Mouse (Mus musculus) small intestine, adult 2 months (tissue): Measurements from ENCODE around the gene Gstp1.

Source experiments
- CTCF ChIP-seq: fragments of 200-500 bp; IDR thresholded peaks from 2 replicates; pipeline ENCODE4 v1.5.1; 2012; ENCODE audit warnings: low read depth, mild to moderate bottlenecking, control low read depth, inconsistent platforms, low read length, moderate library complexity, mixed read lengths; ENCODE audit not compliant: insufficient replicate concordance, insufficient read length; ENCODE audit errors: extremely low read depth
- POLR2A ChIP-seq: fragments of 200-500 bp; IDR thresholded peaks from 2 replicates; pipeline ENCODE4 v1.6.1; 2012; ENCODE audit warnings: low read depth, mild to moderate bottlenecking, control low read depth, inconsistent platforms, low read length, moderate library complexity

- TF ChIP-seq CTCF (no peak), POLR2A (no peak)
Measured at GRCm38 (mm10) chr19:4004331-4004730, 33.5 kb downstream of the Gstp1 start.
